Mouse (Mus musculus): ENCODE measurements around the gene Olfr480. TPM values are rescaled to one million over a fixed set of nuclear protein-coding genes. Genes with fewer than 3 reads are reported as not detected.

Gene Olfr480
- total RNA-seq (2022): not detected

DNA sequence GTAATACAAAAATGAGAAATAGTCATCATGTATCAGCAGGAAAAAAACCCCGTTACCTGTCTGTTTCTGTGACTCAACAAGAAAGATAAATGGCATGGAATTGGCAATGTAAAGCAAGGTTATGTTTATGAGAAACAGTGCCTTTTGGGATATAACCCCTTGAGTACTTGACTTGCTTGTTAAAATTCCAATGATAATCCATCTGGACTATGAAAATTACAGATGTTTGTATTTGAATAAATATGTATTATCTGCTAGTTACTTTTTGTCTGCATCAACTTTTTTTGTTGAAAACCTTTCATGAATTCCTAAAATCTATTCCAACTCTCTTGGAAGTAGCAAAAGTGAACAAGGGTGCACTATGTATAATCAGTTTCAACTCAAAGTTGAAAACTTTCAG, at the start of gene Olfr480:
Gene Olfr480, minus strand, starts transcription at position 101 of the 400 bp plus-strand sequence.
- no peak for DNase-seq (ENCODE audit: low spot score in 2 of 2)

DNA sequence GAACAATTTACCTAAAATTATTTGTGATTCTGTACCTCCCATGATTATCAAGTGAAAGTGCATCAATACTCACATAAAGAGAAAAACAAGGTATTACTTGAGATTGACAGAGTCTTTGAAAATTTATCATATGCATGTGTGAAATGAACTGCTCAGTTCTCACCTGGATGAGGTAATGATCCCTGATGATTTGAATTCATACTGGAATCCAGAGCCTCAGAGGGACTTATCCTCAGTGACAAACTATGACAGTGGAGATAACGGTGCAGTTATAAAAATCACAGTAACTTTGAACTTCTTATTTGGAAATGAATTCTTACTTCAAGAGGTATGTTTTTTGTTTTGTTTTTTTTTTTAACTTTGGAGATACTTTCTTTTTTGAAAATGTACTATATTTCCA, 33.4 kb upstream of the Olfr480 start, which contains the start of gene Olfr483:
Gene Olfr483, plus strand, starts transcription at position 301 of the 400 bp plus-strand sequence.
- no peak for DNase-seq (ENCODE audit: low spot score in 2 of 2)

DNA sequence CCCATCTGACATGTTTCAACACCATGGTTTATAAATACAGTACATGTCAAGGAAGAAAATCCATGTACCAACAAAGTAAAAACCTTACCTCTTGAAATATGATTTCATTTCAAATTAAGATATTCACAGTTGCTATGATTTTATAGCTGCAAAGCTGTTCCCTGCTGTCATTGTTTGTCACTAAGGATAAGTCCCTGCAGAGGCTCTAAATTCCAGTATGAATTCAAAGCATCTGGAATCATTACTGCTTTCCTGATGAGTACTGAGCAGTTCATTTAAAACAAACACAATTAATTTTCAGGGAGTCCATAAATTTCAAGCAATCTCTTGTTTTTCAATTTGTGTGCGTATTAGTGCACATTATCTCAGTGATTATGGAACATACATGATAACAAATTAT, 30.3 kb upstream of the Olfr480 start, which contains the start of gene Olfr482:
Gene Olfr482, minus strand, starts transcription at position 101 of the 400 bp plus-strand sequence.
- no peak for DNase-seq (ENCODE audit: low spot score in 2 of 2)

DNA sequence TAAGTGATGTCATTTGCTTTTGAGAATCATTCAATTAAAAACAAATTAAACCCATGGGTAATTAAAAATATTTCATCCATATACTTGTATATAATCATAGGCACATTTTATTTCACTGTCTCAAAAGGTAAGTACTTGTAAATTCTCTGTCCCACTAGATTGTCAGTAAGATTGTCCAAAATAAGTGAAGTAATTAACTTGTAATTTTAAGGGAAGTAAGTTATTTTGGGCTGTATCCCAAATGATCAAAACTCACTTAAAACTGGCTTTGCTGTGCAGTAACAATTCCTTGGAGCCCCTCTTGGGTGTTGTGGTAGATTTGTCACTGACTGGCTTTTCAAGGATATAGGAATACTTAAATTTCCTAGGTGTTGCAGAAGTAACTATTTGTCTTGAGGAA, 12.4 kb upstream of the Olfr480 start, which contains the start of gene Olfr481:
Gene Olfr481, plus strand, starts transcription at position 301 of the 400 bp plus-strand sequence.
- DNase-seq (ENCODE audit: low spot score in 2 of 2): no peak

DNA sequence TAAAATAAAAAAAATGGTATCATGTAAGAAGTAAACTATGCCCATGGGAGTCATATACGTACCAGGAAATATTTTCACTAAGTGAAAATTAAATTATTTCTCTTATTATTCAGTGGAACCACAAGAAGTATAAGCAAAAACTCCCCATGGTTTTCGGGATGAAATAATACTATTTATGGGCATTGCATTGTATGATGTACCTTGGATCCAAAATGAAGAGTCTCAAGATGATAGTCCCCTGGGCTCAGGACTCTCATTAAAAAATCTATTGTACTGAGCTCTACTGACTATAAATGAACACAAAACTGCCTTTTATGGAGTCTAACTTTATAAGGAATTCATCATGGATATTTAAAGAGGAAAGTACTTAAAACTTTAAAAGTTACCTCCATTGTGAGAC, 16.8 kb downstream of the Olfr480 start, which contains the start of gene Olfr479:
Gene Olfr479, plus strand, starts transcription at position 301 of the 400 bp plus-strand sequence.
- no peak for DNase-seq (ENCODE audit: low spot score in 2 of 2)

DNA sequence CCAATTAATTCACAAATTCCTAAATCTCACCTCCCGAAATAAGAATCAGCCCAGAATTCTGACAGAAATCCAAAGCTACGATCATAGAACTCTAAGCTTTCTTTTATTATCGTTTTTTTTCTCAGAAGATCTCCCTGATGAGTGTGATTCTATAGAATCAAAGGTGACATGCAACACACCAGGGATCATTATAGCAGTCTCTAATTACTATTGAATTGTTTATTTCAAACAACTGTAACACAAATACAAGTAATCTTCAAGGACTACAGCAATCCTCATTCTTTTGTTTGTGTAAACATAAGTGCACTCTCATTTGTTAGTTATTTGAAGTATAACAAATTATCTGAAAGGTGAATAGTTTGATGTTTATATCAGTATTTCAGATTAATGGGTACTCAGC, 33.3 kb downstream of the Olfr480 start, which contains the start of gene Olfr478:
Gene Olfr478, minus strand, starts transcription at position 101 of the 400 bp plus-strand sequence.
- DNase-seq (ENCODE audit: low spot score in 2 of 2): no peak

Other genes with a start within 250 kb of the Olfr480 start
- not detected for gene Olfr469, start 241.8 kb downstream of the Olfr480 start, total RNA-seq (2022)
- not detected for gene Olfr470, start 219.9 kb downstream of the Olfr480 start, total RNA-seq (2022)
- gene Olfr472, start 169.4 kb downstream of the Olfr480 start, total RNA-seq (2022): under 1 TPM in 1 of 4 experiments, not detected in 3; 0.07 TPM
- gene Olfr473, start 136.9 kb downstream of the Olfr480 start, total RNA-seq (2022): not detected
- gene Olfr474, start 112.7 kb downstream of the Olfr480 start, total RNA-seq (2022): not detected
- gene Olfr476, start 102.5 kb downstream of the Olfr480 start, total RNA-seq (2022): not detected
- not detected for gene Olfr477, start 80.7 kb downstream of the Olfr480 start, total RNA-seq (2022)
- not detected for gene Olfr478, start 33.4 kb downstream of the Olfr480 start, total RNA-seq (2022)
- not detected for gene Olfr479, start 16.7 kb downstream of the Olfr480 start, total RNA-seq (2022)
- gene Olfr481, start 12.5 kb upstream of the Olfr480 start, total RNA-seq (2022): not detected
- 1 to 10 TPM; 1.7 to 2.6 (median 2.5) TPM for gene Olfr482, start 30.2 kb upstream of the Olfr480 start, total RNA-seq (2022)
- gene Olfr483, start 33.5 kb upstream of the Olfr480 start, total RNA-seq (2022): not detected
- not detected for gene Olfr484, start 60.1 kb upstream of the Olfr480 start, total RNA-seq (2022)
- not detected for gene Olfr485, start 92.5 kb upstream of the Olfr480 start, total RNA-seq (2022)
- gene Olfr486, start 105.4 kb upstream of the Olfr480 start, total RNA-seq (2022): not detected
- gene Olfr487, start 147.3 kb upstream of the Olfr480 start, total RNA-seq (2022): not detected
- not detected for gene Olfr488, start 191.0 kb upstream of the Olfr480 start, total RNA-seq (2022)
- not detected for gene Olfr490, start 221.6 kb upstream of the Olfr480 start, total RNA-seq (2022)
- not detected for gene Olfr491, start 246.1 kb upstream of the Olfr480 start, total RNA-seq (2022)